Mouse (Mus musculus): Measurements from ENCODE around the gene Lrp3.

Gene Lrp3

GRCm38 (mm10) chr7:35185889-35186569, 29.3 kb downstream of the Lrp3 start, which contains the start of gene Slc7a10:
TSS of gene Slc7a10 (plus strand) at chr7:35186385.
- no peak for DNase-seq

GRCm38 (mm10) chr7:35184833-35185724, 30.2 kb downstream of the Lrp3 start:
- DNase-seq, result no peak

GRCm38 (mm10) chr7:35176412-35177381, 38.6 kb downstream of the Lrp3 start:
- no peak for DNase-seq

GRCm38 (mm10) chr7:35175533-35175932, 39.8 kb downstream of the Lrp3 start:
- DNase-seq, result no peak

- no peak for DNase-seq
Observed at GRCm38 (mm10) chr7:35172519-35172918, 42.8 kb downstream of the Lrp3 start.

GRCm38 (mm10) chr7:35171867-35172382, 43.4 kb downstream of the Lrp3 start:
- DNase-seq, result peak; percentile 96

GRCm38 (mm10) chr7:35169341-35169740, 46.0 kb downstream of the Lrp3 start:
- peak; percentile 98 for DNase-seq

- DNase-seq, result no peak
Observed at GRCm38 (mm10) chr7:35167925-35168324, 47.4 kb downstream of the Lrp3 start.

GRCm38 (mm10) chr7:35166988-35167387, 48.3 kb downstream of the Lrp3 start:
- peak; percentile 92 for DNase-seq

GRCm38 (mm10) chr7:35164131-35164530, 51.2 kb downstream of the Lrp3 start:
- no peak for DNase-seq

GRCm38 (mm10) chr7:35163600-35163999, 51.7 kb downstream of the Lrp3 start:
- DNase-seq, result peak; percentile 97

- no peak for DNase-seq
Observed at GRCm38 (mm10) chr7:35162443-35162842, 52.9 kb downstream of the Lrp3 start.

GRCm38 (mm10) chr7:35157512-35157911, 57.8 kb downstream of the Lrp3 start:
- DNase-seq, result peak; percentile 95

- peak; percentile 97 for DNase-seq
Observed at GRCm38 (mm10) chr7:35156561-35157477, 58.5 kb downstream of the Lrp3 start.

- DNase-seq, result no peak
Observed at GRCm38 (mm10) chr7:35154449-35154848, 60.8 kb downstream of the Lrp3 start.

GRCm38 (mm10) chr7:35150860-35151259, 64.4 kb downstream of the Lrp3 start:
- DNase-seq, result peak; percentile 97
